Mouse (Mus musculus): ENCODE data around the gene Cep135. TPM values are rescaled to one million over a fixed set of nuclear protein-coding genes. Genes with fewer than 3 reads are reported as not detected.

Gene Cep135
- total and polyA plus RNA-seq, 2 experiments = 0.62 to 3.0 TPM

GRCm38 (mm10) chr5:76609702-76610370 is 21.3 kb downstream of the Cep135 start:
- Histone ChIP-seq H3K9ac (ENCODE audit: low read depth, low read length) (no peak overlapping the region), H3K79me2 (ENCODE audit: control insufficient read depth, insufficient read depth, low read length) (no peaks in the 10 kb centered on the region), H3K36me3 (ENCODE audit: control insufficient read depth, insufficient read depth, low read length) (peaks cover 40% of the 10 kb centered on the region), H3K4me3 (ENCODE audit: insufficient read depth, low read depth, low read length) (no peak overlapping the region), H3K4me1 (ENCODE audit: control insufficient read depth, insufficient read depth, low read length) (no peaks in the 10 kb centered on the region), H3K27ac (replicated peaks; ENCODE audit: insufficient read depth, low read depth, low read length) (no peak overlapping the region), H3K27me3 (ENCODE audit: control insufficient read depth, insufficient read depth, low read length) (no peaks in the 10 kb centered on the region)
- TF ChIP-seq CTCF (IDR thresholded peaks at IDR 0.05; ENCODE audit: low read depth, low read length) (no peak), POLR2A (IDR thresholded peaks at IDR 0.05; ENCODE audit: extremely low read depth, insufficient read depth, low read length) (no peak)
- 76% methylated on average over 8 of the region's 8 CpGs for WGBS
- DNase-seq (ENCODE audit: extremely low read depth, low read depth, low spot score) = no peak

- H3K36me3 ChIP-seq (ENCODE audit: control insufficient read depth, insufficient read depth, low read length) = peaks cover 43% of the 10 kb centered on the region
- WGBS = 97% methylated on average over 6 of the region's 6 CpGs
- H3K4me3 ChIP-seq (ENCODE audit: insufficient read depth, low read depth, low read length) = no peak overlapping the region
- H3K27ac ChIP-seq (replicated peaks; ENCODE audit: insufficient read depth, low read depth, low read length) = no peak overlapping the region
- no peak for DNase-seq (ENCODE audit: extremely low read depth, low read depth, low spot score)
- no peaks in the 10 kb centered on the region for H3K27me3 ChIP-seq (ENCODE audit: control insufficient read depth, insufficient read depth, low read length)
- H3K79me2 ChIP-seq (ENCODE audit: control insufficient read depth, insufficient read depth, low read length) = no peaks in the 10 kb centered on the region
- TF ChIP-seq CTCF (IDR thresholded peaks at IDR 0.05; ENCODE audit: low read depth, low read length) (no peak), POLR2A (IDR thresholded peaks at IDR 0.05; ENCODE audit: extremely low read depth, insufficient read depth, low read length) (no peak)
- no peak overlapping the region for H3K9ac ChIP-seq (ENCODE audit: low read depth, low read length)
- H3K4me1 ChIP-seq (ENCODE audit: control insufficient read depth, insufficient read depth, low read length) = no peaks in the 10 kb centered on the region
Observed at GRCm38 (mm10) chr5:76612867-76613499, 24.5 kb downstream of the Cep135 start.

GRCm38 (mm10) chr5:76615276-76615675 is 26.8 kb downstream of the Cep135 start:
- H3K27me3 ChIP-seq (ENCODE audit: control insufficient read depth, insufficient read depth, low read length) = no peaks in the 10 kb centered on the region
- peaks cover 45% of the 10 kb centered on the region for H3K36me3 ChIP-seq (ENCODE audit: control insufficient read depth, insufficient read depth, low read length)
- no peak for DNase-seq (ENCODE audit: extremely low read depth, low read depth, low spot score)
- no peak overlapping the region for H3K9ac ChIP-seq (ENCODE audit: low read depth, low read length)
- no peak overlapping the region for H3K27ac ChIP-seq (replicated peaks; ENCODE audit: insufficient read depth, low read depth, low read length)
- no peak for TF ChIP-seq CTCF (IDR thresholded peaks at IDR 0.05; ENCODE audit: low read depth, low read length)
- TF ChIP-seq POLR2A (IDR thresholded peaks at IDR 0.05; ENCODE audit: extremely low read depth, insufficient read depth, low read length) = no peak
- no peaks in the 10 kb centered on the region for H3K4me1 ChIP-seq (ENCODE audit: control insufficient read depth, insufficient read depth, low read length)
- no peak overlapping the region for H3K4me3 ChIP-seq (ENCODE audit: insufficient read depth, low read depth, low read length)
- H3K79me2 ChIP-seq (ENCODE audit: control insufficient read depth, insufficient read depth, low read length) = no peaks in the 10 kb centered on the region
- 96% methylated on average over 8 of the region's 8 CpGs for WGBS

- no peak for TF ChIP-seq POLR2A (IDR thresholded peaks at IDR 0.05; ENCODE audit: extremely low read depth, insufficient read depth, low read length)
- TF ChIP-seq CTCF (IDR thresholded peaks at IDR 0.05; ENCODE audit: low read depth, low read length) = no peak
- 89% methylated on average over 2 of the region's 2 CpGs for WGBS
- H3K27me3 ChIP-seq (ENCODE audit: control insufficient read depth, insufficient read depth, low read length) = no peaks in the 10 kb centered on the region
- no peak for DNase-seq (ENCODE audit: extremely low read depth, low read depth, low spot score)
- H3K27ac ChIP-seq (replicated peaks; ENCODE audit: insufficient read depth, low read depth, low read length) = no peak overlapping the region
- no peak overlapping the region for H3K9ac ChIP-seq (ENCODE audit: low read depth, low read length)
- no peak overlapping the region for H3K4me3 ChIP-seq (ENCODE audit: insufficient read depth, low read depth, low read length)
- H3K4me1 ChIP-seq (ENCODE audit: control insufficient read depth, insufficient read depth, low read length) = no peaks in the 10 kb centered on the region
- no peaks in the 10 kb centered on the region for H3K79me2 ChIP-seq (ENCODE audit: control insufficient read depth, insufficient read depth, low read length)
- peaks cover 43% of the 10 kb centered on the region for H3K36me3 ChIP-seq (ENCODE audit: control insufficient read depth, insufficient read depth, low read length)
Observed at GRCm38 (mm10) chr5:76616196-76616747, 27.8 kb downstream of the Cep135 start.

GRCm38 (mm10) chr5:76618750-76619149 is 30.3 kb downstream of the Cep135 start:
- Histone ChIP-seq H3K27me3 (ENCODE audit: control insufficient read depth, insufficient read depth, low read length) (no peaks in the 10 kb centered on the region), H3K4me1 (ENCODE audit: control insufficient read depth, insufficient read depth, low read length) (no peaks in the 10 kb centered on the region), H3K27ac (replicated peaks; ENCODE audit: insufficient read depth, low read depth, low read length) (no peak overlapping the region), H3K79me2 (ENCODE audit: control insufficient read depth, insufficient read depth, low read length) (no peaks in the 10 kb centered on the region), H3K4me3 (ENCODE audit: insufficient read depth, low read depth, low read length) (no peak overlapping the region), H3K36me3 (ENCODE audit: control insufficient read depth, insufficient read depth, low read length) (peaks cover 31% of the 10 kb centered on the region), H3K9ac (ENCODE audit: low read depth, low read length) (no peak overlapping the region)
- DNase-seq (ENCODE audit: extremely low read depth, low read depth, low spot score) = no peak
- 93% methylated on average over 7 of the region's 7 CpGs for WGBS
- no peak for TF ChIP-seq POLR2A (IDR thresholded peaks at IDR 0.05; ENCODE audit: extremely low read depth, insufficient read depth, low read length)
- TF ChIP-seq CTCF (IDR thresholded peaks at IDR 0.05; ENCODE audit: low read depth, low read length) = no peak

GRCm38 (mm10) chr5:76623759-76624158 is 35.3 kb downstream of the Cep135 start:
- 98% methylated on average over 9 of the region's 9 CpGs for WGBS
- H3K9ac ChIP-seq (ENCODE audit: low read depth, low read length) = no peak overlapping the region
- no peak overlapping the region for H3K27ac ChIP-seq (replicated peaks; ENCODE audit: insufficient read depth, low read depth, low read length)

More at GRCm38 (mm10) chr5:76623759-76624158, 35.3 kb downstream of the Cep135 start:
- Histone ChIP-seq H3K36me3 (ENCODE audit: control insufficient read depth, insufficient read depth, low read length) (peaks cover 14% of the 10 kb centered on the region), H3K4me3 (ENCODE audit: insufficient read depth, low read depth, low read length) (no peak overlapping the region), H3K79me2 (ENCODE audit: control insufficient read depth, insufficient read depth, low read length) (no peaks in the 10 kb centered on the region), H3K27me3 (ENCODE audit: control insufficient read depth, insufficient read depth, low read length) (no peaks in the 10 kb centered on the region), H3K4me1 (ENCODE audit: control insufficient read depth, insufficient read depth, low read length) (no peaks in the 10 kb centered on the region)
- TF ChIP-seq CTCF (IDR thresholded peaks at IDR 0.05; ENCODE audit: low read depth, low read length) (no peak), POLR2A (IDR thresholded peaks at IDR 0.05; ENCODE audit: extremely low read depth, insufficient read depth, low read length) (no peak)
- DNase-seq (ENCODE audit: extremely low read depth, low read depth, low spot score) = no peak
